ENCODE assay signal across 11 mouse cellular contexts in the genomic region with DNA sequence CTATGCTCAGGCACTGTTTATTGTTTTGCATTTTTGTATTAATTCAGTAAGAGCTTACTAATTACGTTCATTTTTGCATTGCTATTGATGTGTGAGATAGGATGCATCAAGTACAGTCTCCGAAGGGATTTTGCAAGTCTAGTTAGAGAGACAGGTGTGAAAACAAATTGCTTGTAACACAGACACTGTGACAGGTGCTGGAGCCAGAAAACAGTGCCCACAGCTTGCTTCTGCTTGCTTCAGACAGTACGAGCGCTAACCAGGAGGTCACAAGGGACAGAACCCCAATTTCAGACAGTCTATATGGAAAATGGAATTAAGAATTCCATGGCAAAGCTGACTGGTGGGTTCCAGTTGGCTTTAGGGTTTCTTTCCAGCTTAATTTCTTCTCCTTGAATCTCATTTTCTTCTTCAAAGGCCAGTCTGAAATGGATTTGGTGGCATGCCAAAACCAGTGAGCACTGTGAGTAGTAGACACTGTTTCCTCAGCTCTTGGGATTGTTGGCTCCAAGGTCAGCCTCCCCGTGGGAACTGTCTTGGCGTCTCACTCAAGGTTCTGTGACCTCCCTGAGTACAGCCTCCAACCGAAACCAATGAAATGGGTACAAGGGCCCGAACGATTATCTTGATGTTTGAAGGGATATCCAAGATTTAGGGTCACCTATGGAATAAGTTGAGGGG. TPM values are rescaled to one million over a fixed set of nuclear protein-coding genes. Genes with fewer than 3 reads are reported as not detected.
DNase-seq lines count a peak whose midpoint lies in the region; ATAC-seq and TF ChIP-seq lines count a peak whose summit lies in the region.
"Had no signal": no experiment of that assay in that cellular context is flagged by ENCODE, and none has a peak within 500 bp of the region (broad histone marks: within the 10 kb centered on the region; RNA-seq: fewer than 3 reads in every experiment).

No protein-coding gene starts in this region.

- no peak overlapping the region for H3K27ac ChIP-seq in forebrain, postnatal 0 days (ENCODE audit: low read depth, low read length)
- H3K27ac ChIP-seq: embryonic facial prominence, embryonic 12.5 days; neural tube, embryonic 12.5 days had no signal

- H3K27me3 ChIP-seq in forebrain, postnatal 0 days (ENCODE audit: insufficient read depth, low read length) = no peaks in the 10 kb centered on the region
- H3K27me3 ChIP-seq: embryonic facial prominence, embryonic 12.5 days; neural tube, embryonic 12.5 days had no signal

- no peak for TF ChIP-seq CTCF in forebrain, postnatal 0 days (IDR thresholded peaks at IDR 0.05; ENCODE audit: low read depth)

- H3K9ac ChIP-seq in forebrain, postnatal 0 days = no peak overlapping the region
- H3K9ac ChIP-seq: embryonic facial prominence, embryonic 12.5 days; neural tube, embryonic 12.5 days had no signal

- no peak overlapping the region for H3K4me3 ChIP-seq in forebrain, postnatal 0 days (ENCODE audit: low read depth, low read length)
- H3K4me3 ChIP-seq: embryonic facial prominence, embryonic 12.5 days; neural tube, embryonic 12.5 days had no signal

- no peaks in the 10 kb centered on the region for H3K4me1 ChIP-seq in forebrain, postnatal 0 days (ENCODE audit: insufficient read depth)
- H3K4me1 ChIP-seq: embryonic facial prominence, embryonic 12.5 days; neural tube, embryonic 12.5 days had no signal

- peak; percentile 94 for DNase-seq in heart, adult 11 months
- DNase-seq in heart, postnatal 25 days (ENCODE audit: low spot score) = no peak
- DNase-seq in left cerebral cortex, postnatal 4 days = peak; percentile 60
- no peak for DNase-seq in left cerebral cortex, adult 11 months (ENCODE audit: low spot score)
- peak; percentile 70 for DNase-seq in adrenal gland, postnatal 10 days
- DNase-seq in forebrain, postnatal 0 days = peak; percentile 51
- no peak for DNase-seq in urinary bladder, postnatal 25 days (ENCODE audit: low spot score)
- DNase-seq: spleen, adult 18-20 months; thymus, postnatal 14 days had no signal

- no peaks in the 10 kb centered on the region for H3K36me3 ChIP-seq in forebrain, postnatal 0 days (ENCODE audit: insufficient read depth)
- H3K36me3 ChIP-seq: embryonic facial prominence, embryonic 12.5 days; neural tube, embryonic 12.5 days had no signal

- WGBS in forebrain, postnatal 0 days = 39% methylated on average over 9 of the region's 9 CpGs

- intact Hi-C loops in heart, postnatal 25 days (cut with DNase I) = loop anchor here (5.0 kb wide), 2 partner anchors 210 to 445 kb away; no protein-coding TSS in a partner anchor
- intact Hi-C loops in left cerebral cortex, postnatal 4 days (cut with DNase I) = loop anchor here (10.0 kb wide), 3 partner anchors 187 to 457 kb away; partner anchors contain the start of gene L1td1

- ATAC-seq in forebrain, postnatal 0 days = peak; percentile 49; the same call in 1 of the 2 replicates

- H3K9me3 ChIP-seq in forebrain, postnatal 0 days (ENCODE audit: low read length) = no peaks in the 10 kb centered on the region
- H3K9me3 ChIP-seq: embryonic facial prominence, embryonic 12.5 days; neural tube, embryonic 12.5 days had no signal

- no peak overlapping the region for H3K4me2 ChIP-seq in forebrain, postnatal 0 days (ENCODE audit: low read depth)
- H3K4me2 ChIP-seq: embryonic facial prominence, embryonic 12.5 days; neural tube, embryonic 12.5 days had no signal

RNA-seq across cellular contexts. Expression of gene Atg4c, which starts 11.9 kb away (rescaled TPM):
- 1 to 10 TPM; 3.7 to 4.7 TPM for total RNA-seq in heart, postnatal 25 days (2021)
- 10 to 100 TPM; 23.5 to 25.0 TPM for total RNA-seq in left cerebral cortex, postnatal 4 days (2021)
- 10 to 100 TPM; 11.6 to 12.8 TPM for total RNA-seq in adrenal gland, postnatal 10 days (2021)
- total RNA-seq in forebrain, postnatal 0 days (2014; rRNA removed) = 9.7 and 12.2 TPM in 2 replicates
- polyA plus RNA-seq in forebrain, postnatal 0 days (2015; fragmentation: Nextera tagmentation; extraction: Ambion mirVana) = 8.8 and 14.4 TPM in 2 replicates

Comparison
In these comparisons a context has a peak if more than half of its experiments do, and no peak if none do; other contexts are left out.
1. DNase-seq: peak in heart, adult 11 months (single experiment), left cerebral cortex, postnatal 4 days (single experiment), adrenal gland, postnatal 10 days (single experiment) and forebrain, postnatal 0 days (single experiment); none in heart, postnatal 25 days (single experiment), left cerebral cortex, adult 11 months (single experiment) and urinary bladder, postnatal 25 days (single experiment).